Mouse (Mus musculus): Measurements from ENCODE around the gene Agbl4. TPM values are rescaled to one million over a fixed set of nuclear protein-coding genes. Genes with fewer than 3 reads are reported as not detected.

The Agbl4 gene
- polyA plus RNA-seq, 1 experiment = not detected

- no peaks in the 10 kb centered on the region for H3K27me3 ChIP-seq (replicated peaks)
- TF ChIP-seq FLI1 (IDR thresholded peaks at IDR 0.05; ENCODE audit: low read length) = no peak
- TF ChIP-seq GATA1 (IDR thresholded peaks at IDR 0.05; ENCODE audit: borderline replicate concordance, low read length) = no peak
- no peaks in the 10 kb centered on the region for H3K36me3 ChIP-seq (replicated peaks; ENCODE audit: low read length)
- no peaks in the 10 kb centered on the region for H3K4me1 ChIP-seq
- peaks cover 15% of the 10 kb centered on the region; the same call in 1 of the 2 replicates for H3K9me3 ChIP-seq
- no peak overlapping the region for H3K4me3 ChIP-seq (replicated peaks)
Measured at GRCm38 (mm10) chr4:111073738-111074497, 676.5 kb downstream of the Agbl4 start.

- H3K36me3 ChIP-seq (replicated peaks; ENCODE audit: low read length) = no peaks in the 10 kb centered on the region
- no peak overlapping the region for H3K4me3 ChIP-seq (replicated peaks)
- TF ChIP-seq FLI1 (IDR thresholded peaks at IDR 0.05; ENCODE audit: low read length) (no peak), GATA1 (IDR thresholded peaks at IDR 0.05; ENCODE audit: borderline replicate concordance, low read length) (no peak)
- H3K4me1 ChIP-seq = no peaks in the 10 kb centered on the region
- H3K27me3 ChIP-seq (replicated peaks) = no peaks in the 10 kb centered on the region
- peaks cover 15% of the 10 kb centered on the region; the same call in 1 of the 2 replicates for H3K9me3 ChIP-seq
Measured at GRCm38 (mm10) chr4:111074701-111075154, 677.3 kb downstream of the Agbl4 start.

- TF ChIP-seq GATA1 (IDR thresholded peaks at IDR 0.05; ENCODE audit: borderline replicate concordance, low read length) (no peak), FLI1 (IDR thresholded peaks at IDR 0.05; ENCODE audit: low read length) (no peak)
Measured at GRCm38 (mm10) chr4:111077810-111078209, 680.3 kb downstream of the Agbl4 start.

GRCm38 (mm10) chr4:111085330-111085729 is 687.9 kb downstream of the Agbl4 start:
- H3K27me3 ChIP-seq (replicated peaks) = no peaks in the 10 kb centered on the region
- no peaks in the 10 kb centered on the region for H3K9me3 ChIP-seq
- H3K36me3 ChIP-seq (replicated peaks; ENCODE audit: low read length) = no peaks in the 10 kb centered on the region
- no peak for TF ChIP-seq GATA1 (IDR thresholded peaks at IDR 0.05; ENCODE audit: borderline replicate concordance, low read length)
- TF ChIP-seq FLI1 (IDR thresholded peaks at IDR 0.05; ENCODE audit: low read length) = no peak
- no peak overlapping the region for H3K4me3 ChIP-seq (replicated peaks)
- no peaks in the 10 kb centered on the region for H3K4me1 ChIP-seq

More at GRCm38 (mm10) chr4:111077810-111078209, 680.3 kb downstream of the Agbl4 start:
- Histone ChIP-seq H3K4me1 (no peaks in the 10 kb centered on the region), H3K27me3 (replicated peaks) (no peaks in the 10 kb centered on the region), H3K36me3 (replicated peaks; ENCODE audit: low read length) (no peaks in the 10 kb centered on the region), H3K4me3 (replicated peaks) (no peak overlapping the region), H3K9me3 (peaks cover 15% of the 10 kb centered on the region; the same call in 1 of the 2 replicates)

GRCm38 (mm10) chr4:111136217-111137147 is 739.0 kb downstream of the Agbl4 start:
- no peaks in the 10 kb centered on the region for H3K4me1 ChIP-seq
- H3K36me3 ChIP-seq (replicated peaks; ENCODE audit: low read length) = no peaks in the 10 kb centered on the region
- TF ChIP-seq FLI1 (IDR thresholded peaks at IDR 0.05; ENCODE audit: low read length) = no peak
- no peaks in the 10 kb centered on the region for H3K27me3 ChIP-seq (replicated peaks)
- H3K9me3 ChIP-seq = peaks cover 3% of the 10 kb centered on the region; the same call in 1 of the 2 replicates
- H3K4me3 ChIP-seq (replicated peaks) = no peak overlapping the region

- no peaks in the 10 kb centered on the region for H3K27me3 ChIP-seq (replicated peaks)
- no peaks in the 10 kb centered on the region for H3K4me1 ChIP-seq
- no peaks in the 10 kb centered on the region for H3K36me3 ChIP-seq (replicated peaks; ENCODE audit: low read length)
- TF ChIP-seq GATA1 (IDR thresholded peaks at IDR 0.05; ENCODE audit: borderline replicate concordance, low read length) (no peak), FLI1 (IDR thresholded peaks at IDR 0.05; ENCODE audit: low read length) (no peak)
- no peak overlapping the region for H3K4me3 ChIP-seq (replicated peaks)
- H3K9me3 ChIP-seq = no peaks in the 10 kb centered on the region; the same call in 1 of the 2 replicates
Measured at GRCm38 (mm10) chr4:111147748-111148147, 750.3 kb downstream of the Agbl4 start.

GRCm38 (mm10) chr4:111155859-111156258 is 758.4 kb downstream of the Agbl4 start:
- H3K27me3 ChIP-seq (replicated peaks) = no peaks in the 10 kb centered on the region
- H3K9me3 ChIP-seq = no peaks in the 10 kb centered on the region
- TF ChIP-seq GATA1 (IDR thresholded peaks at IDR 0.05; ENCODE audit: borderline replicate concordance, low read length) = no peak
- H3K4me3 ChIP-seq (replicated peaks) = no peak overlapping the region
- no peaks in the 10 kb centered on the region for H3K4me1 ChIP-seq
- no peaks in the 10 kb centered on the region for H3K36me3 ChIP-seq (replicated peaks; ENCODE audit: low read length)

- TF ChIP-seq GATA1 (IDR thresholded peaks at IDR 0.05; ENCODE audit: borderline replicate concordance, low read length) (no peak), FLI1 (IDR thresholded peaks at IDR 0.05; ENCODE audit: low read length) (no peak)
- no peak overlapping the region for H3K4me3 ChIP-seq (replicated peaks)
Measured at GRCm38 (mm10) chr4:111181478-111181877, 784.0 kb downstream of the Agbl4 start.

GRCm38 (mm10) chr4:111200100-111200499 is 802.6 kb downstream of the Agbl4 start:
- Histone ChIP-seq H3K4me1 (no peaks in the 10 kb centered on the region), H3K9me3 (no peaks in the 10 kb centered on the region), H3K36me3 (replicated peaks; ENCODE audit: low read length) (no peaks in the 10 kb centered on the region), H3K4me3 (replicated peaks) (no peak overlapping the region), H3K27me3 (replicated peaks) (no peaks in the 10 kb centered on the region)
- no peak for TF ChIP-seq GATA1 (IDR thresholded peaks at IDR 0.05; ENCODE audit: borderline replicate concordance, low read length)
- no peak for TF ChIP-seq FLI1 (IDR thresholded peaks at IDR 0.05; ENCODE audit: low read length)

More at GRCm38 (mm10) chr4:111181478-111181877, 784.0 kb downstream of the Agbl4 start:
- Histone ChIP-seq H3K27me3 (replicated peaks) (no peaks in the 10 kb centered on the region), H3K4me1 (no peaks in the 10 kb centered on the region), H3K9me3 (no peaks in the 10 kb centered on the region), H3K36me3 (replicated peaks; ENCODE audit: low read length) (no peaks in the 10 kb centered on the region)

All from megakaryocyte, embryonic 14.5 days (primary cell).